In genomic region chr16:78635257-78635656, GRCm38 (mm10) we compare ENCODE assay signal across 8 mouse cellular contexts. TPM values are rescaled to one million over a fixed set of nuclear protein-coding genes. Genes with fewer than 3 reads are reported as not detected.
A peak's percentile ranks its signal among the peaks of the same experiment; 100 is the strongest.
DNase-seq lines count a peak whose midpoint lies in the region; ATAC-seq lines count a peak whose summit lies in the region.

No protein-coding gene starts in this region.

- no peaks in the 10 kb centered on the region for H3K9me3 ChIP-seq in embryonic facial prominence, embryonic 12.5 days

- H3K9ac ChIP-seq in embryonic facial prominence, embryonic 12.5 days: no peak overlapping the region

- DNase-seq in adrenal gland, postnatal 25 days: peak; percentile 73
- DNase-seq in heart, postnatal 14 days: peak; percentile 75 to 80
- DNase-seq in kidney, postnatal 4 days: peak; percentile 84 to 85
- DNase-seq in lung, postnatal 10 days: peak; percentile 73
- DNase-seq in ovary, postnatal 36 days (ENCODE audit: low spot score): peak; percentile 56
- DNase-seq in thymus, postnatal 0 days (ENCODE audit: low spot score): peak; percentile 71

- WGBS in embryonic facial prominence, embryonic 12.5 days: 22% methylated on average over 8 of the region's 8 CpGs

- no peak overlapping the region for H3K4me2 ChIP-seq in embryonic facial prominence, embryonic 12.5 days (replicated peaks)

- H3K27me3 ChIP-seq in embryonic facial prominence, embryonic 12.5 days: no peaks in the 10 kb centered on the region

- ATAC-seq in CD4-positive, CD25-positive, alpha-beta regulatory T cell, adult 4 months: peak; percentile 90
- peak; percentile 44; the same call in 1 of the 2 replicates for ATAC-seq in embryonic facial prominence, embryonic 12.5 days (ENCODE audit: insufficient number of reproducible peaks, insufficient read depth, low FRiP score, low TSS enrichment)

- H3K27ac ChIP-seq in embryonic facial prominence, embryonic 12.5 days: no peak overlapping the region

- no peaks in the 10 kb centered on the region for H3K36me3 ChIP-seq in embryonic facial prominence, embryonic 12.5 days

- H3K4me1 ChIP-seq in embryonic facial prominence, embryonic 12.5 days: no peaks in the 10 kb centered on the region

- H3K4me3 ChIP-seq in embryonic facial prominence, embryonic 12.5 days: no peak overlapping the region

- intact Hi-C loops in heart, postnatal 14 days (cut with DNase I): loop anchor here (2.0 to 5.0 kb wide), 4 partner anchors 182 to 438 kb away; no protein-coding TSS in a partner anchor

RNA-seq across cellular contexts. Expression of gene D16Ertd472e, which starts 58.7 kb away (rescaled TPM):
- polyA plus RNA-seq in CD4-positive, CD25-positive, alpha-beta regulatory T cell, adult 4 months (2017; shearing (Covaris generic)): 10 to 100 TPM; 40.6 to 41.3 TPM
- 32.2 and 38.4 TPM in 2 replicates for total RNA-seq in adrenal gland, postnatal 25 days (2021)
- polyA plus RNA-seq in embryonic facial prominence, embryonic 12.5 days (2016; fragmentation: Nextera tagmentation; extraction: Ambion mirVana): 27.0 and 28.8 TPM in 2 replicates
- 1 to 10 TPM; 5.2 to 6.1 TPM for total RNA-seq in heart, postnatal 14 days (2021)
- polyA plus RNA-seq in thymus, postnatal 0 days (2015; fragmentation: Nextera tagmentation; extraction: Ambion mirVana): 54.1 and 63.7 TPM in 2 replicates
